Mouse (Mus musculus) erythroblast, embryonic 14.5 days (primary cell): Measurements from ENCODE around the gene Clec4a1.

ENCODE experiments used
- GATA1 ChIP-seq: IDR thresholded peaks from 2 replicates; pipeline ENCODE4 v1.6.1; 2012; ENCODE audit warnings: low read length, inconsistent platforms, mixed read lengths
- TAL1 ChIP-seq: IDR thresholded peaks from 3 replicates; pipeline ENCODE4 v1.6.1; 2012; ENCODE audit warnings: low read length, inconsistent platforms, mixed read lengths

- TF ChIP-seq GATA1 (no peak), TAL1 (no peak)
Measured at GRCm38 (mm10) chr6:122934845-122935244, 13.2 kb downstream of the Clec4a1 start.
